Mouse (Mus musculus) left cerebral cortex, adult 8-10 months (tissue): ENCODE measurements around the gene Apmap. TPM values are rescaled to one million over a fixed set of nuclear protein-coding genes. Genes with fewer than 3 reads are reported as not detected.
"Not testable (repeated sequence)": the region's sequence is repeated elsewhere in the genome, so short reads cannot be mapped to it uniquely, and the experiment has no call there.

Experiments
- DNase-seq, 2 experiments: peaks; one replicate each; pipeline ENCODE4 v3.0.0; 2022; ENCODE audit warnings: low spot score in 2 of 2
- total RNA-seq, 4 experiments: library from RNA; stranded (reverse); gene quantifications; 2 replicates each; pipeline ENCODE4 v1.2.4; 2022

Gene Apmap
- total RNA-seq, 4 experiments from 2014 or later = 58.1 to 66.8 (median 60.4) TPM

DNA sequence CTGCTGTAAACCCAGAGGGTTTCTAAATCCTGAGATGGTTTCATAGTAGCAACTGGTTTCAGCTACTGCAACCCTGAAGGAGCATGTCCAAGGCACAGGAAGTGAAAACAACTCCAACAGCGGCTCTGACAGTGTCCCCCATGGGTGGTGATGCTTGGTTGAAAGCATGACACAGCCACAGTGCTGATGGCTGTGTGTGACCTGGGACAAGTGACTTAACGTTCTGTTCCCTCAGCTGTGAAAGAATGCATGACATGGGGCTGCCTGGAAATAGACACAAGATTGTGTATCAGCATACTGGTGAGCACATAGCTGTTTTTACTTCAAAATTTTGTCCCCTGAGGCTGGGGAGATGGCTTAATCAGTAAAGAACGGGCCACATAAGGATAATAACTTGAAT lies 13.3 kb upstream of the Apmap start:
- no peak for DNase-seq

DNA sequence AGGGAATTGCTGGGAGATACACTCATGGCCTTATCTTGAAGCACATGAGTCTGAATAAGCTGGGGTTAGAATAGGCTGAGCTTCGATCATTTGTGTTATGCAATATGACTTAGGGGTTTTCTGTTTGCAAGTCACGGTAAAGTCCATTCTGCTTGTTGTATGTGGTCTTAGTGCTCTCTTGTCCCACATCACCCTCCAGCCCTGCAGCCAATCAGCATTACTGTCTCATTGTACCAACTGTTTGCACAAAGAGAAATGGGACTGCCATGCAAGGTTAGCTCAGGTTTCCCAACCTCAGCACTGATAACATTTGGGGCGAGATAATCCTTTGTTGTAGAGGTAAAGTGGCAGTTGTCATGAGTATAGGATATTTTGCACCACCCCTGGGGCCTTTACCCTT lies 1.7 kb upstream of the Apmap start:
- DNase-seq = no peak

DNA sequence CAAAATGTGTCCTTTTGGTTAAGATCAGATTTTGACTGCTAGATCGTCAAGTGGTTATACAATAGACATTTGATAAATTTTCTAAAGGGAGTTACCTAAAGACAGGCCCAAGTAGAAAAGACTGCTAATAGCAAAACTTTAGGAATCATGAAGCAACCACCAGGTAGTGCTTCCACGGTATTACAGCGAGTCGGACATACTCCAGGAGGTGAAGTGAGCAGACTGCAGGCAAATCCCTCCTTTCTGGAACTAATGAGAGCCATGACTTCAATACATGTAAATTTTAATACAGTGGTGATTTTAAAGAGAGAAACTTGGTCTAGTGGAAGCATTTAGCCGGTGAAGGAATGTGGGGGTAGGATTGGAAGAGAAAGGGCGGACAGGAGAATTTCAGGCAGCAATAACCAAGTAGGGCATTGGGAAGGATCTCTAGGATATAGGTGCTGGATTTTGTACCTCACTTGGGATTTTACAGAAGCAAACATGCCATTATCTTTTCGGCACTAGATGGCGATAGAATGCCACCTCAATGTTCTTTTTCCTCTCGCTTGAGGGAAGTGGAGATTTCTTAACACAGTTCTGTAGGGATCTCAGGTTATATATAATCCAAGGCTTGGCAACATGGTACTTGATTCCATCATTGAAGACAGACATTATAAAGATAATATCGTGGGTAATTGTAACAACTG lies 649 bp upstream of the Apmap start:
- DNase-seq = peak; percentile 43 to 46

DNA sequence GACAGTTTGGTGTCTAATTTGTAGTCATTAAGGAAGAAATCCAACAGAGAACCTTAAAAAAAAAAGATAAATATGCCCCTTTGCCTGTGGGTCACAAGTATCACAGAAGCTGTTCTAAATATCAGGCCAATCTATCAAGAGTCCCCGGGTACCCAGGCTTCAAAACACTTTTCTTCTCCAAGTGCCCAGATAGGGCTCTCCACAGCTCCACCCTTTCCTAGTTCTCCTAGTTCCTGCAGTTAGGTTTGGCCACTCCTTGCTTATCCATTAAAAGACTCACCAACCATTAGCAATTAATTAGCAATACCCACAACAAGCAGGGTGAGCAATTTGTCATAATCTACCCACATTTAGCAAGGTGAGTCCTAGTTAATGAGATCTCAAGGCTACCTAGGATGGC lies 1.3 kb downstream of the Apmap start:
- no peak for DNase-seq

DNA sequence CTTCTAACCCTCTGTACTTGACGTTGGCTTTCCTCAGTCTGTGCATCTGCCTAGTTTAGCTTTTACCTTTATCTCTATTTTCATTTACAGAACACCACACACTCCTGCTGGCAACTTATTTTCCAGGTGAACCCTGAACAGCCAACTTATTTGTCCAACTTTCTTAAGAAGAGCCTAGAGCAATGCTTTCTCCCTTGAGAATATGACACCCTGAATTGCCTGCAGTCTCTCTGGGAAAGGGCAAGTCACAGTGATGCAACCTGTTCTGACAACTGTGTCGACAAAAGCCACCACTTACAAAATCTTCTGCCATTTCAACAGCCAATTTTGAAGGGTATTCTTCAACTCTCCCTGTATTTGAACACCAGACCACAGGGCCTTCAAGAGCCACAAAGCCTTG lies 3.6 kb downstream of the Apmap start:
- DNase-seq = no peak

DNA sequence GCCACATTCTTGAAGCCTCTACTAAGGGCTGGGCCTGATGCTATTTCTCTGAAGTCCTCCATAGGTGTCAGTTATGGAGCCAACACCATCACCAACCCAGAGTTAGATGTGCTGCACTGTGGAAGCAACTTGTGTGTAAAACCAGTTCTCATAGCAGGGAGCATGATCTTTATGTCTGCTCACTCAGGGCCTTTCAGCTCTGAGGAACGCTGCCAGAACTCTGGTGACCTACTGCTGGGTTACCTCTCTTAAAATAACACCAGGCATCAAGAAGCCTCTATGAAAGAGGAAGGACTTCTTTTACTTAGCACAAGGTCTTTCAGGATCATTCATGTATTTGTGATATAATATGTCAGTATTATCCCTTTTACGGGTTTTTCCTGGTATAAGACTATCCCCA lies 6.2 kb downstream of the Apmap start:
- no peak for DNase-seq

DNA sequence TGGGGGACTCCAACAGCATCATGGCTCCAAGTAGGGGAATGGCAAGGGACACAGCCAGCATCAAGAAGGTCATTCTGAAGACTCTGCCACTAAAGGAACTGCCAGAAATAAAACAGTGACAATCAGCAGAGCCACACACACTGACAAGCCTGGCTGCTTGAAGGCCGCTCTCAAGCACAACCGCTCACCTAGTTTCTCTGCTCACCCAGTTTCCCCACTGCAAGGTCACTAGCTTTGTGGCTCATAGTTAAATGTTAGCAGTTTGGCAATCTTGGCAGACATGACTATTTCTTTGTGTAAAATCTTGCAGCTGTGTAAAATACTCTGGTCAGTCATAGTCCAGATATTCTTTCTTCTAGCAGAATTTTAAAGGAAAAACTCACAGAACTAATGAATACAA lies 8.1 kb downstream of the Apmap start:
- no peak for DNase-seq

DNA sequence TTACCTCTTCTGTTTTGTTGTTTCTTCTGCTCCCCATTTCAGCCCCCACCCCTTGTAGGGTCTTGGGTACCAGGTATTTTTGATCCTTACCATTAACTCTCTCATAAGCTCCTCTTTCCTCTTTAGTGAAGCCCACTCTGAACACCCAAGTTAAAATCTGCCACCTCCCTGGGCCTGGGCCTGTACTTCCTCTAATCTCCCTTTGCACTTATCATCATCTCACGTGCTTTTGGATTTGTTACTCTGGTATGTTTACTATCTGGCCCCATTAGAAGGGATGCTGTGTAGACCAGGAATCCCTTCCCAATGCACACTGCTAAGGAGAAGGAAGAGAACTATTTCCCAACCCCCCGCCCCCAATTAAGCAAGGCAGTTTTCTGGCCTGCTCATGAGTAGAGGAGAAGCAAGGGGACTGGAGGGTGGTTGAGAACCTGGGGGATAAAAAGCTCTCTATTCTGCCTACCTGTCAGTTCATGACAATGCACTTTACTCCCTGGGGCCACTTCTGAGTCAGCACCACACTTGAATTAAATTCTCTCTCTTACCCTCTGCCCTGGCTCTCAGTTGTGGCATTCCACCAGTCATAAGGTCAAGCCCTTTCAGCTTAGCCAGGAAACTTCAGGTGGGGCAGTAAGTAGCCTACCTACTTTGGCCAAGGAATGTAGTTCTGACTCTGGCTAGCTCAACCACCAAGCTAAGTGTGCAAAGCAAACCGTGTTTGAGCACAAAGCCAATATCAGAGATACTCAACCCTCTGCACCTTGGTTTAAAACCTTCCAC lies 12.8 kb downstream of the Apmap start:
- DNase-seq = no peak

DNA sequence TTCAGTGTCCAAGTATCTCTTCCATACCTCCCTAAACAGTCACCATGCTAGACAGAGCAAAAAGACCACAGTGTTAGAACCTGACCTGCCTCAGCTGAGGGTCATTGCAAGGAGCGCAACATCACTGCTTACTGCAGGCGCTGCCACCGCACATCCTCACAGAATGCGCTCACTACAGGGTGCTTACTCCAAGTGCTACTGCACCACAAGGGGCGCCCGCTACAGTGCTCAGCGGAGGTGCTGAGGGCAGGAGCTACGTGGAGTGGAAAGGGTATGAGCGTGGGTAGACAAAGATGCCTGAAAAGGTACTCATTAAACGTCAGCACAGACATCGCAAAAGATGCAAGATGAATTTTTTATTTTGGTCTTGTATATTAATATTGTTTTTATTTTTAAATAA lies 19.3 kb downstream of the Apmap start:
- no peak for DNase-seq

DNA sequence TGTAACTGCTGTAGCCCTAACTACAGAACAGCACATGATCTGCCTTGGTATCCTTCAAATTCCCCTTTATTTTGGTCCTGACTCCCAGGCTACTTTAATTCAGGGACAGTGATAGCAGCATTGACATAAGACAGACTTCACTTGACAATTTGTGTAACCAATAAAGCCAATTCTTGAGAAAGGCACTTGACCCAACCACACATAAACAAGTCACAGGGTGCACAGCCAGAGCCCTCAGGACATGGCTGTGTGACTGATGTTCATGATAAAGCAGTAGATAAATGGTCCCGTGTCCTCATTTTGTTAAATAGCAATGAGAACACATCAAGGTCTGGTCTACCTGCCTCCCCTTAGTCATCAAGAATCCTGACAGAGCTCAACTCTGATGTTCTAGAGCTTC lies 28.7 kb downstream of the Apmap start:
- DNase-seq = no peak

DNA sequence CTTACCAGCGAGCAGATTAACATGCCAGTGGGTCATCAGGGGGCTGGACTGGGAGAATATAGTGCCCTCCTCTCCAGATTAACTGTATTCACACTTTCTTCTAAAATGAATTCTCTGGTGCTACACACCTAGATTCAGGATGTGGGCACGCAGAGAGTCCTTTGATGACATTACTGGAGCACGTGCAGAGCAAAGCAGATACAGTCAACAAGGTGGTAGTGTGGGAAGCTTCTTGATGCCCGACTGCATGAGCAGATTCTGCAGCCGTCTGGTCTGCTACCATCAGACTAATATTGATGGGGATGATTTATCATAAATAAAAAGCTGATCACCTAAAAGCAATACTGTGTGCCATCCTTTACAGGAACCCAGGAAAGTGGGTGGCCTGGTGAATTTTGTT lies 29.8 kb downstream of the Apmap start:
- DNase-seq = no peak

DNA sequence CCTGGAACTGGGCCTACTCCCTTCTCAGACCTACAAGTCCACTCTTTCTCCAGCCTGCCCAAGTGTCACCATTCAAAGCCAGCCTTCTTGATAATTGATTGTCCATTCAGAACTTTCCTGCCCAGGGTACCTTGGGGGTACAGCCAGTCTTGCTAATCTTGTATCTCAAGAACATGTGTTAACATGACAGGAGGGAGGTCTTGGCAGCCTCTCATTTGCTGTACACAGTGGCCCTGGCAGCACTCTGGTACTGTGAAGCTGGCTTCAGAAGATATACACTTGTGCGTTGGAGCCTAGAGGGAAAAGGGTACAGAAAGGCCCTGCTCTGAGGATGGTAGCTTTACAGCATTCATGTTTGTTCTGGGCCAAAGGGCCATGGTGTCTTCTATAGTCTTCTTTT lies 32.1 kb downstream of the Apmap start:
- DNase-seq = no peak

DNA sequence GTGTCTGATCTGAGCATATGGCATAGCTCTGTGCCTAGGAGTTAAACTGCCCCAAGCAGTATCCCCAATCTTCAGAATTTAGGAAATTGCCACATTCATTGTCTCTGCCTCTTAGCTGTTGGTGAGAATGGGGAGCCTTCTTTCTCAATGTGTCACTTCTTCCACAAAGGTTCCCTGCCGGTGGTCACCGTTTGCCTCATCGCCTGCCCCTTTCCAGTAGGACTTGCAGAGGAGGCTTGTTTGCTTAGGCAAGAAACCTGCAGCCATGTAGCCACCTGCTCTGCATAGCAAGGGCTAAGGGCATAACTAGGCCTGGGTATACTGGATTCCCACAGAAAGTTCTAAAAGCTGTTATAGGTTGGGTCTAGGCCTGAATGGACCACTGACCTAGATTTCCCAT lies 35.9 kb downstream of the Apmap start:
- no peak for DNase-seq

DNA sequence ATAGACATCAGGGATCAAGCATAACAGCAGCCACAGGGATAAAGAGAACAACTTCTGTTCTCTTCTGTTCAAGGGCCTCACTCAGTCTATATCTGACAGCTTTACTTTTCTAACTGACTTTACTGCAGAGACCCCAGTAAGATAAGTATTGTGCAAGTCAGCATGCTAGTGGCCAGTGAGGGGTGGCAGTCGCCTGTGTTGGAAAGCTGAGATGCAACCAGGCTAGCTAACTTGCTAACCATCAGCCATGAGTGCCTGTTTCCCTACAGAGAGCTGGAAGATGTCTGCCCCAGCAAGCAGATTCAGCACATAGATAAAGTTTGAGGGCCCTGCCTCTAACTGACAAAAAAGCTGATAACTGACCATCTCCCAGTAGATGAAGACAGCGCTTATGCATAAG lies 37.6 kb downstream of the Apmap start:
- DNase-seq = no peak

DNA sequence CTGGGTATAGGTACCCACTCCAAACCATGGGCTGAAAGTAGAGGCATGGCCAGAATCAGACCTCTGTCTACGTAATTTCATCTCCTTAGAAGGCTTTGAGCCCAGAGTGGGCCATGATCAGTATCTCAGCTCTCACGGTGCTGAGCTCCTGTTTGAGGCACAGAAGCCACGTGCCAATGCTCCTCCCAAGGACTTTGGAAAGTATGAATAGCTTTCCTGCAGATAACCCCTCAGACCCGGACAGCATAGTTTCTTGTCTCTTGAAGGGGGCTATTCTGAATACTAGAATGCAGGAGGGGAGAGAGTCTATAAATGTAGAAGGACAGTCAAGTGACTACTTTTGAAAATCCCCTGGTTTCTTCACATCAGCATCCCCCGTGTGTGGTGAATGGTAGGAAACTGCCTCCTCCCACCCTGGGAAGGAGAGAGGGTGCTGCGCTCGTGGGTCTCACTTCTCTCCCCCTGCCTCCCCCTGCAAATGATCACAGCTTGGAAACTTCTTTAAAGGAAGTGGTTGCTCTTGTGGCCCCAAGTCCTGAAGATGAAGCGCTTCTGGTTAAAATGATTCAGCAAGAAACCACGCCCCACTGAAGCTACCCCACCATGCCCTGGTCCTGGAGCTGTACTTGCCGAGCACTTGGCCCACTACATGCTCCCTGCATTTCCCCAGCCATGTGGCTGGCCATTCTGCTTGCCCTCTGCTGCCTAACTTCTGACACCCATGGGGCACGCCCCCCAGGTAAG lies 38.3 kb downstream of the Apmap start, which contains the start of gene Cst7:
Cst7 (plus strand) TSS at position 569 of the 744 bp plus-strand sequence.
- no peak for DNase-seq

DNA sequence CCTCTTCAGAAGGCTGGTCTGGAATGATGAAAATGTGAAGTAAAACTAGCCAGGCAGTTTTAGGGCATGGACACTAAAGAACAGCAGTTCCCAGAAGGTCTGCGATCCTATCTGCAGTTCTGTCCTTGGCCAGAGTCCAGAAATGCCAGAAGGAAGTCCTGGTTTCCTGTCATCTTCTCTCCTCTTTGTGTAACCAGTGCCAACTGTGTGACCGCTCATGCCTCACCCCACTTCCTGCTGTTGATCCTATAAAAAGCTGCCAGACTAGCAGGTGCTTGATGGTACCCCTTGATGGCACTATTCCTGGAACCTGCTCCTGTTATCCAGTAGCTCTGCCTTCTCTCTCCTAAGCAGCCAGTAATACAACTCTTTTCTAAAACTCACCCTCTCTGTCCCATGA lies 41.3 kb downstream of the Apmap start:
- DNase-seq = no peak

DNA sequence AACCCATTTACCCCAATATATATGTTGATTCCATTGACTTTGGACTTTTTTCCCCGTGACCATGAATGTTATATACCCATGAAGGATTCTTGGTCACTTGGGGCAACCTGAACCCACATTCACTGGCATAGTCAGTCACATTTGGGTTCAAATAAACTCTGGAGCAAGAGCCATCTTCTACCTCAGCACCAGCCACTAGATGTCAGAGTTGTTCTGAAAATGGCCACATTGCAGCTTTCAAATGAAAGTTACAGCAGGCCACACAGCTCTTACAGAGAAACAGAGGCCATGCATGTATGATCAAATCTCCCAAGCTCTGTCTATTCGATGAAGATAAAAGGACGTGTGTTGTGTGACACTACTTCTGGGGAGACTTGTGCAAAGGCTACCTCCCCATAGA lies 49.8 kb downstream of the Apmap start:
- no peak for DNase-seq

DNA sequence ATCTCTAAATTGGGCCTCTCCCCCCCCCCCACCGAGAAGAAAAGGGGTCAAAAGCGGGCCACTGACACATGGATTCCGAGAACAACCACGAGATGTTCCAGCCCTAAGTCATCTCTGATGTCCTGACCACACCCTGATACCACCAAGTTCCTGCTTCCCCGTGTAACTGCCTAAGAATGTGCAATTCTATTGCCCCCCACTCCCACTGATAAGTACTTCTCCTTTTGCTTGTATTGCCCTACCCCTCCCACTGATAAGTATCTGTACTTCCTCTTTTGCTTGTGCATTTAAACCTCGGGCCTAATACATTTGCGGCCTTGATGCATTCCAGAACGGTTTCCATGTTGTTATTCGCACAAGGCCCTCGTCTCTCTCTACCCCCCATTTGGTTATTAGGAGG lies 58.8 kb downstream of the Apmap start:
- DNase-seq = not testable (repeated sequence)
